Mouse (Mus musculus): ENCODE data around the gene Arhgap33.

DNA sequence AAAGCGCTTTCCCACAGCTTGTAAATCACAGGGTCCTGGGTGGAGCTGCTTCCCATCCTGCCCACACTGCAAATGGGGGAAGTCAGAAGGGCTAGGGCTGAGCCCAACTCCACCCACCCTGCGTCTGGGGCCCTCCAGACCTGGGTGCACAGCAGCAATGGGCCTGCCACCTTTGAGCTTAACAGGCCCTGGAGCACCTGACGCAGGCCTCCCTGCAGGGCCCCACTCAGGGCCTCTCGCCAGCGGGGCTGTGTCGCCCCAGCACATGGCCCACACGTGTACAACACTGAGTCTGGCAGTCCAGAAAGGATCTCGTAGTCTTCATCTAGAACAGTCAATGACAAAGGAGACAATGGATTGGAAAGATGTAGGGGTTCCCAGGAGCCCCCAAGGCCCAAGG, 45.1 kb upstream of the Arhgap33 start:
- TF ChIP-seq POLR2A (IDR thresholded peaks at IDR 0.05; ENCODE audit: borderline replicate concordance, extremely low read depth, insufficient read depth, insufficient read length, poor library complexity, severe bottlenecking) (no peak), CTCF (IDR thresholded peaks at IDR 0.05; ENCODE audit: borderline replicate concordance, extremely low read depth, insufficient read depth, insufficient read length) (no peak)
